Mouse (Mus musculus) erythroblast, embryonic 14.5 days (primary cell): Measurements from ENCODE around the gene Plcxd1. TPM values are rescaled to one million over a fixed set of nuclear protein-coding genes. Genes with fewer than 3 reads are reported as not detected.
A peak's percentile ranks its signal among the peaks of the same experiment; 100 is the strongest.
"Not testable (repeated sequence)": the region's sequence is repeated elsewhere in the genome, so short reads cannot be mapped to it uniquely, and the experiment has no call there.

ENCODE experiments used
- H3K27me3 ChIP-seq: 2 replicates; pipeline ENCODE4 v1.6.1; 2012; ENCODE audit warnings: inconsistent platforms; ENCODE audit not compliant: control insufficient read depth
- H3K36me3 ChIP-seq: 2 replicates; pipeline ENCODE4 v1.6.1; 2012; ENCODE audit warnings: mild to moderate bottlenecking, inconsistent platforms; ENCODE audit not compliant: control insufficient read depth
- H3K4me1 ChIP-seq: 2 replicates; pipeline ENCODE4 v1.6.1; 2012; ENCODE audit warnings: inconsistent platforms; ENCODE audit not compliant: control insufficient read depth
- H3K4me3 ChIP-seq: replicated peaks from 2 replicates; pipeline ENCODE3; 2012; ENCODE audit warnings: moderate library complexity, mild to moderate bottlenecking, inconsistent platforms
- H3K9me3 ChIP-seq: 2 replicates; pipeline ENCODE4 v1.6.1; 2012; ENCODE audit warnings: low read length, inconsistent platforms, mixed read lengths; ENCODE audit not compliant: control insufficient read depth
- GATA1 ChIP-seq: IDR thresholded peaks from 2 replicates; pipeline ENCODE4 v1.6.1; 2012; ENCODE audit warnings: low read length, inconsistent platforms, mixed read lengths
- TAL1 ChIP-seq: IDR thresholded peaks from 3 replicates; pipeline ENCODE4 v1.6.1; 2012; ENCODE audit warnings: low read length, inconsistent platforms, mixed read lengths
- polyA plus RNA-seq: library from polyadenylated mRNA; stranded (reverse); fragments of >175 nt; gene quantifications from 2 replicates; pipeline ENCODE4 v1.2.3, GENCODE M21; 2012

The Plcxd1 gene
- polyA plus RNA-seq, 1 experiment, result not detected

DNA sequence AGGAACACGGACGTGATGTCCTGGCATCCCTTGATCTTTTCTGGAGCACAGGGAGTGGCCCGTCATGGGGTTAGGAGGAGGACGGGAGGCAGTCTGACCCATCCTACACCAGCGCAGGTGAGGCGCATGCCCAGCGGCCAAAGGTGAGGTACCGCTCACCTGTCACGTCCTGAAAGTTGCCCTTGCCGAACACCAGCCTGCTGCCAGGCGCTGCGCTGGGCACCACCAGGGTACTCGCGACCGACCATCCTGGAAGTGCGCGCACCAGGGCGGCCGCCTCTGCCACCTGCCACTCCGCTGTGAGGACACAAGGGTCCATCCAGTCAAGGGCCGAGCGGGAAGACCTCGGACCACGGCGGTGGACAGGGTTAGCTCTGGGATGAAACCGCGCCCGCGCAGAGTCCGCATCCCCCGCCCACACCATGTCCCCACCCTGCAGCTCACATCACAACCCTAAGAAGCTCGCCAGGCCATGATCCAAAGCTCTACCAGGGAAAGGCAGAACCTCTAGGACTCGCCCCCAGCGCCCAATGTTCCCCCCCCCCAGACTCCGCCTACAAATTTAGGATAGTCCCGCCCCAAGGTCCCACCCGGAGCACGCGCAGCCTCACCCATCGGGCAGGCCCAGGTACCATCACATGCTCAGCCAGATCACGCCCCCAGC is 7.3 kb downstream of the Plcxd1 start:
- peaks cover 52% of the 10 kb centered on the region for H3K4me1 ChIP-seq
- no peaks in the 10 kb centered on the region; the same call in none of the 2 replicates for H3K27me3 ChIP-seq
- H3K36me3 ChIP-seq, result peaks cover 47% of the 10 kb centered on the region
- peaks cover 13% of the 10 kb centered on the region for H3K9me3 ChIP-seq
- H3K4me3 ChIP-seq, result peak overlapping the region; percentile 69
- TF ChIP-seq GATA1 (no peak), TAL1 (no peak)

GRCm38 (mm10) chr5:110107581-110108304 is 8.0 kb downstream of the Plcxd1 start, which contains the start of gene Gtpbp6:
Gtpbp6 (minus strand) TSS chr5:110108197.
- peaks cover 44% of the 10 kb centered on the region for H3K36me3 ChIP-seq

DNA sequence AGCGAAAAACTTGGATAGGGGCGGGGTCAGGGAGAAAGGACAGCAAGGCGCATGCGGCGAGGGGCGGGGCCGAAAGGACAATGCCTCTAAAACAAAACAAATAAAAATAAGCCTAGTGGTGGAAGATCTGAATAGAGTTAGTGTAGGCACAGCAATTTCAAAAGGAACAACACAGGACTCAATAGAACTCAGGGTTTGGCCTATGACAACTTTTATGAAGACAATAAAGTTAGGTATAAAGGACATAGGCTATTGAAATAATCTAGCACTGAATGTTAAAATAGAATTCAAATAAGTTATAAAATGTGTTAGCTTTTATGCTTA is 8.5 kb downstream of the Plcxd1 start:
- peak overlapping the region; percentile 69 for H3K4me3 ChIP-seq
- TF ChIP-seq TAL1 (no peak), GATA1 (no peak)
- H3K36me3 ChIP-seq, result peaks cover 40% of the 10 kb centered on the region
- H3K4me1 ChIP-seq, result peaks cover 47% of the 10 kb centered on the region
- peaks cover 13% of the 10 kb centered on the region for H3K9me3 ChIP-seq
- no peaks in the 10 kb centered on the region; the same call in 1 of the 2 replicates for H3K27me3 ChIP-seq

More at GRCm38 (mm10) chr5:110107581-110108304, 8.0 kb downstream of the Plcxd1 start, which contains the start of gene Gtpbp6:
- H3K9me3 ChIP-seq, result peaks cover 13% of the 10 kb centered on the region
- no peaks in the 10 kb centered on the region; the same call in 1 of the 2 replicates for H3K27me3 ChIP-seq
- H3K4me1 ChIP-seq, result peaks cover 47% of the 10 kb centered on the region
- TF ChIP-seq GATA1, result no peak
- no peak for TF ChIP-seq TAL1
- H3K4me3 ChIP-seq, result peak within 1 kb of the TSS; percentile 69

- Histone ChIP-seq H3K27me3 (no peaks in the 10 kb centered on the region), H3K9me3 (peaks cover 3% of the 10 kb centered on the region), H3K4me1 (peaks cover 43% of the 10 kb centered on the region), H3K4me3 (peak within 1 kb of the TSS; percentile 81), H3K36me3 (peaks cover 26% of the 10 kb centered on the region)
- TF ChIP-seq TAL1 (no peak), GATA1 (no peak)
Measured at GRCm38 (mm10) chr5:110109991-110110441, 10.2 kb downstream of the Plcxd1 start, which contains the start of gene Zfp605. Zfp605 (plus strand) TSS chr5:110110092.

DNA sequence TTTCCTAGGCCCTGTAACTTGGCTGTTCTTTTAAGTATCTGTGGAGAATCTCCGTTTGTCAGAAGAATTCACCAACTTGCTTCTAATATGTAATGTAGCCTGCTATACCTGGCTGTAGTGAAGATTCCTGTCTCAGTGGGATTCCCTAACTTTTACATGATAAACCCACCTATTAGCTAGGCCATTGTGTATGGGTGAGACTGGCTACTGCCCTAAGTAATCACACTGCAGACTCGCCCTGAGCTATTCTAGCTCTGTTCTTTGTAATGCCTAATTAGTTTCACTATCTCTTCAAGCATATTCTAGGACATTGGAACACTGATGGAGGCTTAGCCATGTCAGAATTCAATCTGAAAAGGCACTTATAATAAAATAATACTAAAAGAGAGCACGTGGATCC is 22.6 kb downstream of the Plcxd1 start:
- H3K27me3 ChIP-seq, H3K4me3 ChIP-seq, H3K4me1 ChIP-seq, H3K9me3 ChIP-seq: not testable (repeated sequence)
- H3K36me3 ChIP-seq, result peaks cover 11% of the 10 kb centered on the region

GRCm38 (mm10) chr5:110135293-110136086 is 35.7 kb downstream of the Plcxd1 start, which contains the start of gene Chfr:
Chfr (plus strand) TSS chr5:110135842.
- TF ChIP-seq TAL1, result no peak
- no peak for TF ChIP-seq GATA1
- peaks cover 37% of the 10 kb centered on the region for H3K4me1 ChIP-seq
- H3K9me3 ChIP-seq, result peaks cover 8% of the 10 kb centered on the region
- H3K27me3 ChIP-seq, result no peaks in the 10 kb centered on the region; the same call in 1 of the 2 replicates
- H3K36me3 ChIP-seq, result peaks cover 21% of the 10 kb centered on the region
- H3K4me3 ChIP-seq, result peak within 1 kb of the TSS; percentile 94

DNA sequence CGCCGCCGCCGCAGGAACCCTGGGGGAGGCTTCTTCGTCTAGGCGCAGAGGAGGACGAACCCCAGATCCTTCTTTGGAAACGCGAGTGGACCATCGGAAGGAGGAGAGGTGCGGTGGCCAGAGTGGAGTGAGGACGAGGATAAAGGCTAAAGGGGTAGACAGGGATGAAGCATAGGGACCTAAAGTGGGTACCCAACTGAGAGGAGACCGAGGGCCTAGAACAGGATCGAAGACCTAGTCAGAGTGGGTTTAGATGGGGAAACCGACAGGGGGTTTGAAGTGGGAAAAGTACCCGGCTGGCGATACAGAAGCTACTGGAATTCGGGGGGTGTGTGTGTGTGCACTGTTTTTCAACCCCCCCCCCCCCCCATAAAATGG is 36.3 kb downstream of the Plcxd1 start:
- no peaks in the 10 kb centered on the region; the same call in 1 of the 2 replicates for H3K27me3 ChIP-seq
- H3K9me3 ChIP-seq, result peaks cover 8% of the 10 kb centered on the region
- H3K4me1 ChIP-seq, result peaks cover 37% of the 10 kb centered on the region
- no peak for TF ChIP-seq GATA1
- peak overlapping the region; percentile 94 for H3K4me3 ChIP-seq
- H3K36me3 ChIP-seq, result peaks cover 25% of the 10 kb centered on the region

DNA sequence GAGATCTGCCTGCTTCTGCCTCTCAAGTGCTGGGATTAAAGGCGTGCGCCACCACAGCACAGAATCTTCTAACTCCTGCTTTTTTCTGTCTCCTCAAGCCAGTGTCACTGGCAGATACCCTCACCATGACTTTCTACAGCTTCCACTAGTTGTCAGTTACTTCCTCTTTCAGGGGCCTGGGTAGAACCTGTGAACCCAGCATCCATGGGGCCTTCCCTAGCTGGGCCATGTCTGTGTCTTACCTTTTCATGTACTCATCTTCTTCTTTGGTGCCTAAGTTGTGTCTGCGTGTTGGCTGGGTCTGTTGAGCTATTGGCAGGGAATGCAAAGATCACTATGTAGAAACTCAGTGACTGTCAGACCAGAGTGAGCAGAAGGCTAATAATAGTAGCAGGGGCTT is 38.0 kb downstream of the Plcxd1 start:
- TF ChIP-seq GATA1, result no peak
- no peak for TF ChIP-seq TAL1
- Histone ChIP-seq H3K9me3 (peaks cover 7% of the 10 kb centered on the region), H3K36me3 (peaks cover 38% of the 10 kb centered on the region), H3K27me3 (no peaks in the 10 kb centered on the region; the same call in 1 of the 2 replicates), H3K4me1 (peaks cover 37% of the 10 kb centered on the region), H3K4me3 (no peak overlapping the region)

DNA sequence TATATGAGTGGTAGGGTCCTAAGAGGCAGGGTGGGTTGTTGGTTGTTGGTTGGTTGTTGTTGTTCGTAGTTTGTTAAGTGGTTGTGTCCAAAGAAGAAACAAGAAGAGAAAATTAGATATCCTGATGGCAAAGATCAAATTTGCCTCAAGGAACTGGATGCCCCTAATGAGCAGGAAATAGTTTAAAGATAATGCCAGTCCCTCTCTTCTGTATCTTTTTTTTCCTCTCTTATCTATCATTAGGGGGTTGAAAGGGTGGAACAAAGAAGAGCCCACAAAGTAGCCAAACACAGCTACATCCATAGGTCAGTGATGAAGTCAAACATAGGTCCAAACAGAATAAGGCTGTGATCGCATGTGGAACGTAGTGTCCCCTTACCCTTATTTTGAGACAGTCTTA is 39.6 kb downstream of the Plcxd1 start:
- peaks cover 53% of the 10 kb centered on the region for H3K36me3 ChIP-seq
- TF ChIP-seq TAL1 (no peak), GATA1 (no peak)

More for the DNA sequence above, 39.6 kb downstream of the Plcxd1 start:
- Histone ChIP-seq H3K4me3 (no peak overlapping the region), H3K27me3 (no peaks in the 10 kb centered on the region), H3K4me1 (peaks cover 37% of the 10 kb centered on the region), H3K9me3 (no peaks in the 10 kb centered on the region)
